Mouse (Mus musculus): Measurements from ENCODE around the gene Snx15. TPM values are rescaled to one million over a fixed set of nuclear protein-coding genes. Genes with fewer than 3 reads are reported as not detected.

Snx15 gene
- polyA plus RNA-seq, 1 experiment from 2014 or later, result 19.8 TPM

Other genes with a start within 250 kb of the Snx15 start
- gene Tigd3, start 234.2 kb downstream of the Snx15 start, polyA plus RNA-seq (2015; fragmentation: Nextera tagmentation; extraction: Ambion mirVana), result 1.2 and 2.0 TPM in 2 replicates
- 81.9 and 106 TPM in 2 replicates for gene Dpf2, start 215.3 kb downstream of the Snx15 start, polyA plus RNA-seq (2015; fragmentation: Nextera tagmentation; extraction: Ambion mirVana)
- gene Cdc42ep2, start 203.5 kb downstream of the Snx15 start, polyA plus RNA-seq (2015; fragmentation: Nextera tagmentation; extraction: Ambion mirVana), result 10.4 and 13.0 TPM in 2 replicates
- gene Pola2, start 164.1 kb downstream of the Snx15 start, polyA plus RNA-seq (2015; fragmentation: Nextera tagmentation; extraction: Ambion mirVana), result 35.8 and 48.9 TPM in 2 replicates
- not detected in 2 replicates for gene Slc22a20, start 142.2 kb downstream of the Snx15 start, polyA plus RNA-seq (2015; fragmentation: Nextera tagmentation; extraction: Ambion mirVana)
- 6.6 and 10.0 TPM in 2 replicates for gene Capn1, start 112.4 kb downstream of the Snx15 start, polyA plus RNA-seq (2015; fragmentation: Nextera tagmentation; extraction: Ambion mirVana)
- 14.5 and 19.2 TPM in 2 replicates for gene Syvn1, start 81.7 kb downstream of the Snx15 start, polyA plus RNA-seq (2015; fragmentation: Nextera tagmentation; extraction: Ambion mirVana)
- 54.5 and 55.3 TPM in 2 replicates for gene Mrpl49, start 70.5 kb downstream of the Snx15 start, polyA plus RNA-seq (2015; fragmentation: Nextera tagmentation; extraction: Ambion mirVana)
- 434 and 453 TPM in 2 replicates for gene Fau, start 70.5 kb downstream of the Snx15 start, polyA plus RNA-seq (2015; fragmentation: Nextera tagmentation; extraction: Ambion mirVana)
- 19.3 and 25.6 TPM in 2 replicates for gene Znhit2, start 67.1 kb downstream of the Snx15 start, polyA plus RNA-seq (2015; fragmentation: Nextera tagmentation; extraction: Ambion mirVana)
- gene Tm7sf2, start 59.9 kb downstream of the Snx15 start, polyA plus RNA-seq (2015; fragmentation: Nextera tagmentation; extraction: Ambion mirVana), result 5.4 and 11.3 TPM in 2 replicates
- gene Vps51, start 51.1 kb downstream of the Snx15 start, polyA plus RNA-seq (2015; fragmentation: Nextera tagmentation; extraction: Ambion mirVana), result 35.6 and 51.9 TPM in 2 replicates
- not detected in 2 replicates for gene Tmem262, start 48.3 kb downstream of the Snx15 start, polyA plus RNA-seq (2015; fragmentation: Nextera tagmentation; extraction: Ambion mirVana)
- gene Gm28374, start 46.0 kb downstream of the Snx15 start, polyA plus RNA-seq (2015; fragmentation: Nextera tagmentation; extraction: Ambion mirVana), result 0.48 and 1.3 TPM in 2 replicates
- 39.1 and 53.1 TPM in 2 replicates for gene Zfpl1, start 43.3 kb downstream of the Snx15 start, polyA plus RNA-seq (2015; fragmentation: Nextera tagmentation; extraction: Ambion mirVana)
- 19.6 and 27.2 TPM in 2 replicates for gene Cdca5, start 43.3 kb downstream of the Snx15 start, polyA plus RNA-seq (2015; fragmentation: Nextera tagmentation; extraction: Ambion mirVana)
- 0.20 and 0.38 TPM in 2 replicates for gene AC131692.1, start 33.9 kb downstream of the Snx15 start, polyA plus RNA-seq (2015; fragmentation: Nextera tagmentation; extraction: Ambion mirVana)
- gene Naaladl1, start 22.5 kb downstream of the Snx15 start, polyA plus RNA-seq (2015; fragmentation: Nextera tagmentation; extraction: Ambion mirVana), result 0.21 and 0.36 TPM in 2 replicates
- gene Sac3d1, start 9.7 kb downstream of the Snx15 start, polyA plus RNA-seq (2015; fragmentation: Nextera tagmentation; extraction: Ambion mirVana), result 28.1 and 38.1 TPM in 2 replicates
- gene Batf2, start 12.7 kb upstream of the Snx15 start, polyA plus RNA-seq (2015; fragmentation: Nextera tagmentation; extraction: Ambion mirVana), result 0.23 TPM in 1 of 2 replicates, not detected in the other
- 74.7 and 81.8 TPM in 2 replicates for gene Arl2, start 13.2 kb upstream of the Snx15 start, polyA plus RNA-seq (2015; fragmentation: Nextera tagmentation; extraction: Ambion mirVana)
- not detected in 2 replicates for gene Majin, start 56.1 kb upstream of the Snx15 start, polyA plus RNA-seq (2015; fragmentation: Nextera tagmentation; extraction: Ambion mirVana)
- 0.57 TPM in 1 of 2 replicates, not detected in the other for gene Gpha2, start 98.1 kb upstream of the Snx15 start, polyA plus RNA-seq (2015; fragmentation: Nextera tagmentation; extraction: Ambion mirVana)
- 21.4 and 28.1 TPM in 2 replicates for gene Ppp2r5b, start 107.6 kb upstream of the Snx15 start, polyA plus RNA-seq (2015; fragmentation: Nextera tagmentation; extraction: Ambion mirVana)
- gene Atg2a, start 113.4 kb upstream of the Snx15 start, polyA plus RNA-seq (2015; fragmentation: Nextera tagmentation; extraction: Ambion mirVana), result 6.7 and 10.0 TPM in 2 replicates
- 54.1 and 66.8 TPM in 2 replicates for gene Ehd1, start 148.4 kb upstream of the Snx15 start, polyA plus RNA-seq (2015; fragmentation: Nextera tagmentation; extraction: Ambion mirVana)
- 0.30 and 0.60 TPM in 2 replicates for gene Cdc42bpg, start 178.2 kb upstream of the Snx15 start, polyA plus RNA-seq (2015; fragmentation: Nextera tagmentation; extraction: Ambion mirVana)
- gene Men1, start 206.7 kb upstream of the Snx15 start, polyA plus RNA-seq (2015; fragmentation: Nextera tagmentation; extraction: Ambion mirVana), result 36.1 and 50.6 TPM in 2 replicates
- gene Map4k2, start 212.8 kb upstream of the Snx15 start, polyA plus RNA-seq (2015; fragmentation: Nextera tagmentation; extraction: Ambion mirVana), result 12.6 and 17.9 TPM in 2 replicates
- gene Sf1, start 235.4 kb upstream of the Snx15 start, polyA plus RNA-seq (2015; fragmentation: Nextera tagmentation; extraction: Ambion mirVana), result 79.0 and 98.4 TPM in 2 replicates